Mouse (Mus musculus) forebrain, embryonic 14.5 days (tissue): ENCODE measurements around the gene Uqcr11. TPM values are rescaled to one million over a fixed set of nuclear protein-coding genes. Genes with fewer than 3 reads are reported as not detected.

Experiments used
- microRNA-seq: library from miRNA; unstranded; fragments of <30 nt; microRNA quantifications from one replicate; pipeline ENCODE4, GENCODE M21; 2016
- polyA plus RNA-seq: library from polyadenylated mRNA; unstranded; fragments of >200 nt; fragmentation: Nextera tagmentation; extraction: Ambion mirVana; gene quantifications from 2 replicates; pipeline ENCODE4 v1.2.1, GENCODE M21; 2014

The Uqcr11 gene
- polyA plus RNA-seq, 1 experiment from 2014 or later: 893 TPM

Small RNA genes within 50 kb of the gene (microRNA-seq; reads per million reads assigned to microRNA genes)
- not detected for gene Gm22721

Other genes starting within 250 kb of the Uqcr11 start
- gene Cirbp, start 240.8 kb downstream of the Uqcr11 start, polyA plus RNA-seq: 239 and 266 TPM in 2 replicates
- gene 1600002K03Rik, start 233.9 kb downstream of the Uqcr11 start, polyA plus RNA-seq: 7.2 and 9.0 TPM in 2 replicates
- gene Efna2, start 227.3 kb downstream of the Uqcr11 start, polyA plus RNA-seq: 14.5 and 20.6 TPM in 2 replicates
- 39.6 and 42.4 TPM in 2 replicates for gene Mum1, start 180.4 kb downstream of the Uqcr11 start, polyA plus RNA-seq
- 269 and 351 TPM in 2 replicates for gene Ndufs7, start 157.7 kb downstream of the Uqcr11 start, polyA plus RNA-seq
- gene Gamt, start 145.8 kb downstream of the Uqcr11 start, polyA plus RNA-seq: 18.7 and 21.0 TPM in 2 replicates
- 44.5 and 46.0 TPM in 2 replicates for gene Dazap1, start 145.3 kb downstream of the Uqcr11 start, polyA plus RNA-seq
- 694 and 922 TPM in 2 replicates for gene Rps15, start 114.4 kb downstream of the Uqcr11 start, polyA plus RNA-seq
- 154 and 213 TPM in 2 replicates for gene Apc2, start 110.9 kb downstream of the Uqcr11 start, polyA plus RNA-seq
- 39.2 and 40.8 TPM in 2 replicates for gene 2310011J03Rik, start 86.3 kb downstream of the Uqcr11 start, polyA plus RNA-seq
- 1.6 and 2.4 TPM in 2 replicates for gene Pcsk4, start 77.3 kb downstream of the Uqcr11 start, polyA plus RNA-seq
- 2.3 and 2.7 TPM in 2 replicates for gene Reep6, start 76.9 kb downstream of the Uqcr11 start, polyA plus RNA-seq
- gene Adamtsl5, start 58.4 kb downstream of the Uqcr11 start, polyA plus RNA-seq: 0.48 and 0.52 TPM in 2 replicates
- 1.2 and 1.9 TPM in 2 replicates for gene Plk5, start 50.4 kb downstream of the Uqcr11 start, polyA plus RNA-seq
- 16.9 and 17.8 TPM in 2 replicates for gene Mex3d, start 19.2 kb downstream of the Uqcr11 start, polyA plus RNA-seq
- gene Mbd3, start 7.3 kb downstream of the Uqcr11 start, polyA plus RNA-seq: 216 and 221 TPM in 2 replicates
- gene Tcf3, start 26.8 kb upstream of the Uqcr11 start, polyA plus RNA-seq: 64.4 and 73.5 TPM in 2 replicates
- gene Onecut3, start 88.0 kb upstream of the Uqcr11 start, polyA plus RNA-seq: 0.28 and 0.34 TPM in 2 replicates
- gene Atp8b3, start 132.3 kb upstream of the Uqcr11 start, polyA plus RNA-seq: 0.30 and 0.33 TPM in 2 replicates
- 22.3 and 28.8 TPM in 2 replicates for gene Rexo1, start 154.7 kb upstream of the Uqcr11 start, polyA plus RNA-seq
- gene Klf16, start 170.5 kb upstream of the Uqcr11 start, polyA plus RNA-seq: 6.2 and 6.6 TPM in 2 replicates
- 118 and 126 TPM in 2 replicates for gene Abhd17a, start 183.5 kb upstream of the Uqcr11 start, polyA plus RNA-seq
- 57.7 and 61.9 TPM in 2 replicates for gene Scamp4, start 196.0 kb upstream of the Uqcr11 start, polyA plus RNA-seq
- 3.6 and 7.4 TPM in 2 replicates for gene Adat3, start 196.1 kb upstream of the Uqcr11 start, polyA plus RNA-seq
- gene Gm49322, start 199.2 kb upstream of the Uqcr11 start, polyA plus RNA-seq: 1.1 and 1.6 TPM in 2 replicates
- gene Csnk1g2, start 216.0 kb upstream of the Uqcr11 start, polyA plus RNA-seq: 35.9 and 49.2 TPM in 2 replicates